Mouse (Mus musculus): ENCODE data around the gene Pold4. TPM values are rescaled to one million over a fixed set of nuclear protein-coding genes. Genes with fewer than 3 reads are reported as not detected.

Pold4 gene
- total and polyA plus RNA-seq, 2 experiments, result 27.2 to 60.4 TPM

GRCm38 (mm10) chr19:4263702-4264101, 32.0 kb downstream of the Pold4 start:
- 95% methylated on average over 14 of the region's 14 CpGs for WGBS
- Histone ChIP-seq H3K36me3 (ENCODE audit: control insufficient read depth, insufficient read depth, low read length) (no peaks in the 10 kb centered on the region), H3K27me3 (ENCODE audit: control insufficient read depth, insufficient read depth, low read length) (no peaks in the 10 kb centered on the region), H3K79me2 (ENCODE audit: control insufficient read depth, insufficient read depth, low read length) (no peaks in the 10 kb centered on the region), H3K9ac (ENCODE audit: low read depth, low read length) (no peak overlapping the region), H3K4me1 (ENCODE audit: control insufficient read depth, insufficient read depth, low read length) (peaks cover 5% of the 10 kb centered on the region), H3K4me3 (ENCODE audit: insufficient read depth, low read depth, low read length) (no peak overlapping the region), H3K27ac (replicated peaks; ENCODE audit: insufficient read depth, low read depth, low read length) (no peak overlapping the region)
- TF ChIP-seq POLR2A (IDR thresholded peaks at IDR 0.05; ENCODE audit: extremely low read depth, insufficient read depth, low read length) (no peak), CTCF (IDR thresholded peaks at IDR 0.05; ENCODE audit: low read depth, low read length) (no peak)
- DNase-seq (ENCODE audit: extremely low read depth, low read depth, low spot score), result no peak

GRCm38 (mm10) chr19:4264171-4264780, 32.6 kb downstream of the Pold4 start:
- Histone ChIP-seq H3K27ac (replicated peaks; ENCODE audit: insufficient read depth, low read depth, low read length) (no peak overlapping the region), H3K27me3 (ENCODE audit: control insufficient read depth, insufficient read depth, low read length) (no peaks in the 10 kb centered on the region), H3K4me3 (ENCODE audit: insufficient read depth, low read depth, low read length) (no peak overlapping the region), H3K36me3 (ENCODE audit: control insufficient read depth, insufficient read depth, low read length) (no peaks in the 10 kb centered on the region), H3K9ac (ENCODE audit: low read depth, low read length) (no peak overlapping the region), H3K79me2 (ENCODE audit: control insufficient read depth, insufficient read depth, low read length) (no peaks in the 10 kb centered on the region), H3K4me1 (ENCODE audit: control insufficient read depth, insufficient read depth, low read length) (peaks cover 5% of the 10 kb centered on the region)
- no peak for DNase-seq (ENCODE audit: extremely low read depth, low read depth, low spot score)
- TF ChIP-seq POLR2A (IDR thresholded peaks at IDR 0.05; ENCODE audit: extremely low read depth, insufficient read depth, low read length) (no peak), CTCF (IDR thresholded peaks at IDR 0.05; ENCODE audit: low read depth, low read length) (no peak)
- WGBS, result 97% methylated on average over 6 of the region's 6 CpGs

GRCm38 (mm10) chr19:4265956-4266355, 34.3 kb downstream of the Pold4 start:
- Histone ChIP-seq H3K27me3 (ENCODE audit: control insufficient read depth, insufficient read depth, low read length) (no peaks in the 10 kb centered on the region), H3K4me1 (ENCODE audit: control insufficient read depth, insufficient read depth, low read length) (peaks cover 5% of the 10 kb centered on the region), H3K9ac (ENCODE audit: low read depth, low read length) (no peak overlapping the region), H3K4me3 (ENCODE audit: insufficient read depth, low read depth, low read length) (no peak overlapping the region), H3K36me3 (ENCODE audit: control insufficient read depth, insufficient read depth, low read length) (no peaks in the 10 kb centered on the region), H3K79me2 (ENCODE audit: control insufficient read depth, insufficient read depth, low read length) (no peaks in the 10 kb centered on the region), H3K27ac (replicated peaks; ENCODE audit: insufficient read depth, low read depth, low read length) (no peak overlapping the region)
- 80% methylated on average over 4 of the region's 4 CpGs for WGBS
- TF ChIP-seq CTCF (IDR thresholded peaks at IDR 0.05; ENCODE audit: low read depth, low read length) (no peak), POLR2A (IDR thresholded peaks at IDR 0.05; ENCODE audit: extremely low read depth, insufficient read depth, low read length) (no peak)
- no peak for DNase-seq (ENCODE audit: extremely low read depth, low read depth, low spot score)

- DNase-seq (ENCODE audit: extremely low read depth, low read depth, low spot score), result peak; percentile 80
- Histone ChIP-seq H3K27ac (replicated peaks; ENCODE audit: insufficient read depth, low read depth, low read length) (no peak within 1 kb of the TSS), H3K79me2 (ENCODE audit: control insufficient read depth, insufficient read depth, low read length) (no peaks in the 10 kb centered on the region), H3K36me3 (ENCODE audit: control insufficient read depth, insufficient read depth, low read length) (no peaks in the 10 kb centered on the region), H3K9ac (ENCODE audit: low read depth, low read length) (peak within 1 kb of the TSS; percentile 67), H3K27me3 (ENCODE audit: control insufficient read depth, insufficient read depth, low read length) (no peaks in the 10 kb centered on the region), H3K4me1 (ENCODE audit: control insufficient read depth, insufficient read depth, low read length) (peaks cover 5% of the 10 kb centered on the region), H3K4me3 (ENCODE audit: insufficient read depth, low read depth, low read length) (peak within 1 kb of the TSS; percentile 78)
- 12% methylated on average over 46 of the region's 46 CpGs for WGBS
- TF ChIP-seq CTCF (IDR thresholded peaks at IDR 0.05; ENCODE audit: low read depth, low read length) (no peak), POLR2A (IDR thresholded peaks at IDR 0.05; ENCODE audit: extremely low read depth, insufficient read depth, low read length) (no peak)
Observed at GRCm38 (mm10) chr19:4268566-4269361, 37.1 kb downstream of the Pold4 start, which contains the start of gene Ssh3. TSS of gene Ssh3 (minus strand) at chr19:4269180.

GRCm38 (mm10) chr19:4270187-4270586, 38.5 kb downstream of the Pold4 start:
- Histone ChIP-seq H3K4me3 (ENCODE audit: insufficient read depth, low read depth, low read length) (no peak overlapping the region), H3K9ac (ENCODE audit: low read depth, low read length) (no peak overlapping the region), H3K79me2 (ENCODE audit: control insufficient read depth, insufficient read depth, low read length) (no peaks in the 10 kb centered on the region), H3K36me3 (ENCODE audit: control insufficient read depth, insufficient read depth, low read length) (no peaks in the 10 kb centered on the region), H3K27ac (replicated peaks; ENCODE audit: insufficient read depth, low read depth, low read length) (no peak overlapping the region), H3K27me3 (ENCODE audit: control insufficient read depth, insufficient read depth, low read length) (no peaks in the 10 kb centered on the region), H3K4me1 (ENCODE audit: control insufficient read depth, insufficient read depth, low read length) (peaks cover 5% of the 10 kb centered on the region)
- DNase-seq (ENCODE audit: extremely low read depth, low read depth, low spot score), result no peak
- 90% methylated on average over 6 of the region's 6 CpGs for WGBS
- TF ChIP-seq POLR2A (IDR thresholded peaks at IDR 0.05; ENCODE audit: extremely low read depth, insufficient read depth, low read length) (no peak), CTCF (IDR thresholded peaks at IDR 0.05; ENCODE audit: low read depth, low read length) (no peak)

GRCm38 (mm10) chr19:4270972-4271371, 39.3 kb downstream of the Pold4 start:
- Histone ChIP-seq H3K4me1 (ENCODE audit: control insufficient read depth, insufficient read depth, low read length) (peaks cover 5% of the 10 kb centered on the region), H3K4me3 (ENCODE audit: insufficient read depth, low read depth, low read length) (no peak overlapping the region), H3K36me3 (ENCODE audit: control insufficient read depth, insufficient read depth, low read length) (no peaks in the 10 kb centered on the region), H3K27ac (replicated peaks; ENCODE audit: insufficient read depth, low read depth, low read length) (no peak overlapping the region), H3K79me2 (ENCODE audit: control insufficient read depth, insufficient read depth, low read length) (no peaks in the 10 kb centered on the region), H3K9ac (ENCODE audit: low read depth, low read length) (no peak overlapping the region), H3K27me3 (ENCODE audit: control insufficient read depth, insufficient read depth, low read length) (no peaks in the 10 kb centered on the region)
- 94% methylated on average over 11 of the region's 11 CpGs for WGBS
- no peak for DNase-seq (ENCODE audit: extremely low read depth, low read depth, low spot score)
- no peak for TF ChIP-seq POLR2A (IDR thresholded peaks at IDR 0.05; ENCODE audit: extremely low read depth, insufficient read depth, low read length)
- TF ChIP-seq CTCF (IDR thresholded peaks at IDR 0.05; ENCODE audit: low read depth, low read length), result no peak

Data from liver, adult 2 months (tissue).